In the genomic region with DNA sequence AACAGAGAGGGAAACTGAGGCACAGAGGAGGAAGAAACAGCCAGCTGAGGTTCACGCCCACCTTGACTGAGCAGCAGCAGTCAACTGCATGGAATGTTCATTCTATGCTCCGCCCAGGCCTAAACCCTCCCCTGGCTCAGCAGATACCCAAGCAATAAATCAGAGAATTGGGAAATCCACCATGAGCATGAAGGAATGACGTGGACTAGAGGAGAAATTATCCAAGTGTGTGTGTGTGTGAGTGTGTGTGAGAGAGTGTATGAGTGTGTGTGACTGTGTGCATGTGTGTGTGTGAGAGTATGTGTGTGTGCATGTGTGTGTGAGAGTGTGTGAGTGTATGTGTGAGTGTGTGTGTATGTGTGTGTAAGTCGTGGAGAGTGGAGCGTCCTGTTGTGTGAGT, we compare ENCODE assay signal across 14 mouse cellular contexts. TPM values are rescaled to one million over a fixed set of nuclear protein-coding genes. Genes with fewer than 3 reads are reported as not detected.
DNase-seq lines count a peak whose midpoint lies in the region; ATAC-seq and TF ChIP-seq lines count a peak whose summit lies in the region.
"Had no signal": no experiment of that assay in that cellular context is flagged by ENCODE, and none has a peak within 500 bp of the region (broad histone marks: within the 10 kb centered on the region; RNA-seq: fewer than 3 reads in every experiment).

No protein-coding gene starts in this region.

- no peak for TF ChIP-seq CTCF in liver, adult 2 months (IDR thresholded peaks at IDR 0.05; ENCODE audit: low read depth, low read length)

- H3K4me2 ChIP-seq in intestine, embryonic 16.5 days (ENCODE audit: low read depth, low read length): no peak overlapping the region
- H3K4me2 ChIP-seq: heart, embryonic 13.5 days; hindbrain, embryonic 15.5 days had no signal

- 41% methylated on average over 5 of the region's 5 CpGs for WGBS in liver, adult 2 months
- WGBS in intestine, embryonic 16.5 days: 61% methylated on average over 5 of the region's 5 CpGs
- WGBS in embryonic facial prominence, embryonic 10.5 days: 87% methylated on average over 5 of the region's 5 CpGs

- ATAC-seq in intestine, embryonic 16.5 days: peak; percentile 20
- no peak for ATAC-seq in CD4-positive, CD25-positive, alpha-beta regulatory T cell, adult 4 months

- no peak for TF ChIP-seq POLR2A in liver, adult 2 months (IDR thresholded peaks at IDR 0.05; ENCODE audit: extremely low read depth, insufficient read depth, low read length)

- H3K27me3 ChIP-seq in liver, adult 2 months (ENCODE audit: control insufficient read depth, insufficient read depth, low read length): no peaks in the 10 kb centered on the region
- H3K27me3 ChIP-seq in intestine, embryonic 16.5 days (replicated peaks; ENCODE audit: control insufficient read depth, insufficient read depth, low read length): 0 out of 2 replicates have a peak, but pooled peaks cover 3% of the 10 kb centered on the region
- peaks cover 99% of the 10 kb centered on the region for H3K27me3 ChIP-seq in embryonic facial prominence, embryonic 10.5 days (replicated peaks; ENCODE audit: low read depth, poor library complexity, severe bottlenecking)

- DNase-seq in liver, adult 2 months (ENCODE audit: extremely low read depth, low read depth, low spot score): peak; percentile 72
- DNase-seq in liver (no peak), R1 (ENCODE audit: low read depth, low spot score) (peak; percentile 58)
- peak; percentile 55 for DNase-seq in skeletal muscle tissue, adult 2 months (ENCODE audit: low read depth, low spot score)
- no peak for DNase-seq in embryonic facial prominence, embryonic 10.5 days (ENCODE audit: low spot score)
- DNase-seq in testis, postnatal 14 days (ENCODE audit: low spot score): no peak
- DNase-seq: cerebellum, postnatal 14 days; kidney, postnatal 36 days; right cerebral cortex, postnatal 25 days had no signal

- peak overlapping the region; percentile 78 for H3K27ac ChIP-seq in liver, adult 2 months (replicated peaks; ENCODE audit: insufficient read depth, low read depth, low read length)
- H3K27ac ChIP-seq in intestine, embryonic 16.5 days (ENCODE audit: low read length): peak overlapping the region; percentile 31
- no peak overlapping the region for H3K27ac ChIP-seq in embryonic facial prominence, embryonic 10.5 days (replicated peaks)
- H3K27ac ChIP-seq: heart, embryonic 13.5 days; hindbrain, embryonic 15.5 days had no signal

- H3K36me3 ChIP-seq in liver, adult 2 months (ENCODE audit: control insufficient read depth, insufficient read depth, low read length): peaks cover 13% of the 10 kb centered on the region; the same call in 1 of the 2 replicates
- 0 out of 2 replicates have a peak, but pooled peaks cover 2% of the 10 kb centered on the region for H3K36me3 ChIP-seq in intestine, embryonic 16.5 days (ENCODE audit: control insufficient read depth, insufficient read depth, low read length)
- H3K36me3 ChIP-seq in embryonic facial prominence, embryonic 10.5 days (replicated peaks): no peaks in the 10 kb centered on the region
- H3K36me3 ChIP-seq: heart, embryonic 13.5 days; hindbrain, embryonic 15.5 days had no signal

- H3K4me3 ChIP-seq in liver, adult 2 months (ENCODE audit: insufficient read depth, low read depth, low read length): no peak overlapping the region
- H3K4me3 ChIP-seq in intestine, embryonic 16.5 days (ENCODE audit: low read length): no peak overlapping the region
- no peak overlapping the region for H3K4me3 ChIP-seq in embryonic facial prominence, embryonic 10.5 days
- H3K4me3 ChIP-seq: heart, embryonic 13.5 days; hindbrain, embryonic 15.5 days had no signal

- H3K79me2 ChIP-seq in liver, adult 2 months (ENCODE audit: control insufficient read depth, insufficient read depth, low read length): peaks cover 10% of the 10 kb centered on the region; the same call in 1 of the 2 replicates

- H3K9ac ChIP-seq in liver, adult 2 months (ENCODE audit: low read depth, low read length): peak overlapping the region; percentile 49
- no peak overlapping the region for H3K9ac ChIP-seq in intestine, embryonic 16.5 days (ENCODE audit: low read depth, low read length)
- H3K9ac ChIP-seq: hindbrain, embryonic 15.5 days had no signal

- no peaks in the 10 kb centered on the region for H3K9me3 ChIP-seq in intestine, embryonic 16.5 days (ENCODE audit: control insufficient read depth, low read length)
- H3K9me3 ChIP-seq in embryonic facial prominence, embryonic 10.5 days: 0 out of 2 replicates have a peak, but pooled peaks cover 13% of the 10 kb centered on the region
- H3K9me3 ChIP-seq: heart, embryonic 13.5 days; hindbrain, embryonic 15.5 days had no signal

- peaks cover 31% of the 10 kb centered on the region for H3K4me1 ChIP-seq in liver, adult 2 months (ENCODE audit: control insufficient read depth, insufficient read depth, low read length)
- H3K4me1 ChIP-seq in intestine, embryonic 16.5 days (ENCODE audit: control insufficient read depth, insufficient read depth, low read length): peaks cover 45% of the 10 kb centered on the region
- peaks cover 42% of the 10 kb centered on the region for H3K4me1 ChIP-seq in embryonic facial prominence, embryonic 10.5 days

RNA-seq across cellular contexts. Expression of a gene that starts 4.1 kb away (rescaled TPM):
- total RNA-seq in liver, adult 2 months (2014; rRNA removed): 3.0 and 7.4 TPM in 2 replicates
- 72.8 and 76.8 TPM in 2 replicates for polyA plus RNA-seq in liver, adult 2 months (2012; rRNA removed)
- 15.5 and 15.6 TPM in 2 replicates for polyA plus RNA-seq in intestine, embryonic 16.5 days (2015; fragmentation: Nextera tagmentation; extraction: Ambion mirVana)
- 1.7 TPM in 2 replicates for polyA plus RNA-seq in embryonic facial prominence, embryonic 10.5 days (2016; fragmentation: Nextera tagmentation; extraction: Ambion mirVana)
- polyA plus RNA-seq in CD4-positive, CD25-positive, alpha-beta regulatory T cell, adult 4 months (2017; shearing (Covaris generic)): 10 to 100 TPM; 16.0 to 20.5 TPM

RNA-seq across cellular contexts. Expression of a gene that starts 21.8 kb away (rescaled TPM):
- 17.4 and 17.8 TPM in 2 replicates for total RNA-seq in liver, adult 2 months (2014; rRNA removed)
- 23.0 and 23.5 TPM in 2 replicates for polyA plus RNA-seq in liver, adult 2 months (2012; rRNA removed)
- polyA plus RNA-seq in intestine, embryonic 16.5 days (2015; fragmentation: Nextera tagmentation; extraction: Ambion mirVana): 32.6 and 42.1 TPM in 2 replicates
- polyA plus RNA-seq in embryonic facial prominence, embryonic 10.5 days (2016; fragmentation: Nextera tagmentation; extraction: Ambion mirVana): 1.9 and 2.9 TPM in 2 replicates
- polyA plus RNA-seq in CD4-positive, CD25-positive, alpha-beta regulatory T cell, adult 4 months (2017; shearing (Covaris generic)): not detected
- total RNA-seq: left cerebral cortex, adult 8-10 months had no signal
- polyA plus RNA-seq: hindbrain, embryonic 15.5 days had no signal

RNA-seq across cellular contexts. Expression of a gene that starts 33.4 kb away (rescaled TPM):
- not detected in 2 replicates for total RNA-seq in liver, adult 2 months (2014; rRNA removed)
- 0.11 TPM in 1 of 2 replicates, not detected in the other for polyA plus RNA-seq in liver, adult 2 months (2012; rRNA removed)
- polyA plus RNA-seq in intestine, embryonic 16.5 days (2015; fragmentation: Nextera tagmentation; extraction: Ambion mirVana): 0.13 and 0.27 TPM in 2 replicates
- not detected in 2 replicates for polyA plus RNA-seq in embryonic facial prominence, embryonic 10.5 days (2016; fragmentation: Nextera tagmentation; extraction: Ambion mirVana)
- not detected for polyA plus RNA-seq in CD4-positive, CD25-positive, alpha-beta regulatory T cell, adult 4 months (2017; shearing (Covaris generic))
- polyA plus RNA-seq: heart, embryonic 13.5 days had no signal

RNA-seq across cellular contexts. Expression of a gene that starts 42.7 kb away (rescaled TPM):
- 0.09 and 0.34 TPM in 2 replicates for total RNA-seq in liver, adult 2 months (2014; rRNA removed)
- 0.09 and 0.11 TPM in 2 replicates for polyA plus RNA-seq in liver, adult 2 months (2012; rRNA removed)
- not detected in 2 replicates for polyA plus RNA-seq in intestine, embryonic 16.5 days (2015; fragmentation: Nextera tagmentation; extraction: Ambion mirVana)
- not detected in 2 replicates for polyA plus RNA-seq in embryonic facial prominence, embryonic 10.5 days (2016; fragmentation: Nextera tagmentation; extraction: Ambion mirVana)
- polyA plus RNA-seq in CD4-positive, CD25-positive, alpha-beta regulatory T cell, adult 4 months (2017; shearing (Covaris generic)): not detected
- total RNA-seq: left cerebral cortex, adult 8-10 months had no signal

RNA-seq across cellular contexts. Expression of a gene that starts 47.6 kb away (rescaled TPM):
- 2.3 and 2.5 TPM in 2 replicates for total RNA-seq in liver, adult 2 months (2014; rRNA removed)
- polyA plus RNA-seq in liver, adult 2 months (2012; rRNA removed): 4.8 and 5.4 TPM in 2 replicates
- polyA plus RNA-seq in intestine, embryonic 16.5 days (2015; fragmentation: Nextera tagmentation; extraction: Ambion mirVana): 58.7 and 62.7 TPM in 2 replicates
- 68.3 and 79.4 TPM in 2 replicates for polyA plus RNA-seq in embryonic facial prominence, embryonic 10.5 days (2016; fragmentation: Nextera tagmentation; extraction: Ambion mirVana)
- polyA plus RNA-seq in CD4-positive, CD25-positive, alpha-beta regulatory T cell, adult 4 months (2017; shearing (Covaris generic)): 1 to 10 TPM; 2.5 to 3.7 TPM

Comparison
In these comparisons a context has a peak if more than half of its experiments do, and no peak if none do; other contexts are left out.
1. DNase-seq: peak in liver, adult 2 months (single experiment), R1 (single experiment) and skeletal muscle tissue, adult 2 months (single experiment); none in liver (single experiment), embryonic facial prominence, embryonic 10.5 days (single experiment) and testis, postnatal 14 days (single experiment).